Mouse (Mus musculus): Measurements from ENCODE around the gene Zfp579.
A peak's percentile ranks its signal among the peaks of the same experiment; 100 is the strongest.
"Not testable (repeated sequence)": the region's sequence is repeated elsewhere in the genome, so short reads cannot be mapped to it uniquely, and the experiment has no call there.

Zfp579 gene

DNA sequence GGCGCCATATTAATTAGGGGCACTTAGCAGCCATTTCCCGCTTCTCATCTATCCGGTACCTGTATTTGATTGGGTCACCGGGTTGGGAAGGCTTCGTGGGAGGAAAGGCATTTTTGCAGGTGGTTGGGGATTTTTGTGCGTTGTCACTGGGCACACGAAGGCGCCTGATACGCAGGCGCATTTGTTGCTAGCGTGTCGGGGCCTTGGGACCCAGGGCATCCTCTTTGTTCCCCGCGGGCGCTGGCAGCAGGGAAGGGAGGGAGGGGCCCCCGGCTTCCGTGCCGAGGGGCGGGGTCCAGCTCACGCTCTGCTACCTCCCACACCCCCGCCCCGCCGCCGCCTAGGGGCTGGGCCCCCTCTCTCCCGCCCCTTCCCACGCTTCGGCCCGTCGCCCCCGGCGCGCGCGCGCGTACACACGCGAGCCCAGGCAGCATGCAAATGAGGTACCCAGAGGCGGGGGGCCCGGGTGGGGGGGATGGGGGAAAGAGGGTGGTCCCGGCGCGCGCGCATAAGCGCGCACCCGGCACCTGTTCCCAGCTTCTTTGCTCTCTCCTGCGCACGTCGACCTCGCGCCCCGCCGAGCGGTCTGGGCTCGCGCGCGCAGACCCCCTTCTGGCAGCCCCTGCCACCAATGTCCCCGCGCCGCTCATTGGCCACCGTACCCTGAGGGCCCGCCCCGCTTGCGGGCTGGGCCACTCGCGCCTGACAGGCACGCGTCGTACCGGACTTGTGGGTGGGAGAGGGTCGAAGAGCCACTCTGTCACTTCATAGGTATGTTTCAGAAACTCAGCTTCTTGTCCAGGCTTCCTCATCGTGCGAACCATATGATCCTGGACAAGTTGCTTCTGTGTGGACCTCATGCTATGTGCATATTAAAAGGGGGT lies 19.4 kb upstream of the Zfp579 start, which contains the start of gene Gm44973:
Gene Gm44973 (plus strand): TSS at position 379 of the 884 bp plus-strand sequence.
- DNase-seq: peak; percentile 92 to 93

DNA sequence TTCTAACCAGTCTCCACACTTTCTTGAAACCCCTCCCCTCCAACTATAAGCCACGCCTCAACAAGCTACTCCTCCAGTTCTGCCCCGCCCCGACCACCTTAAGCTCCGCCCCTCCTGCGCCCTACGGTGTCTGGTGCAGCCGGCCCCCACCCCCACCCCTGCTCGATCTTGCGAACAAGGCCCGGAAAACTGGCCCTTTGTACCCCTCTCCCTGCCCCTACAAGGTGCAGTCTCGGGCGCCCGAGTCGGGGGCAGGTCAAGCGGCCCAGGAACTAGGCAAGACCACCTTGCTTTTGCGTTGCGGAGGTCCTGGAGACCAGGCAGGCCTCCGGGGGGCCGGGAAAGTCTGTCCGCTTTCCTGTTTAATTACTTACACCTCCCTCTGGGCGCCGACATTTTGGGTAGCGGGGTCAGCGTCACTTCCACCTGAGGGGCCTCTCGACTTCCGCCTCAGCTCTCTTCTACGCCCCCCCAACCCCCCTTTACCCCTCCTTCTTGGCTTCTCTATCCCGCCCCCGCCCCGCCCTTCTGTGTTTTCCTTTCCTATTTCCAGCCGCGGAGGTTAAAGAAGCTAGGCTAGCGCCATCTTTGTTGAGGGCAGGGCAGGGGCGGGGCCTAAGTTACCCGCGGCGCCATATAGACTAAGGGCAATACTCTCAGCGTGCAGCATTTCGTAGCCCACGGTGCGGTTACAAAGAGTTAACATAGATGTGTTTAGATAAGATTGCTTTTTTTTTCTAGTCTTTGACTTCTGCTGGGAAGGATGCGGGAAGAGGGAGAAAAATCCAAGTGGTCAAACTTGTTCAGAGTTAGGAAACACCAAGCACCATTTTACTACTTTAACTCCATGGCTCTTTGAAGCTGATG lies 18.5 kb upstream of the Zfp579 start, which contains the start of the genes Zfp524 and Fiz1:
Gene Zfp524 (plus strand): TSS at position 165 of the 867 bp plus-strand sequence.
Gene Fiz1 (minus strand): TSS at position 447 of the 867 bp plus-strand sequence.
- peak; percentile 91 to 98 for DNase-seq

DNA sequence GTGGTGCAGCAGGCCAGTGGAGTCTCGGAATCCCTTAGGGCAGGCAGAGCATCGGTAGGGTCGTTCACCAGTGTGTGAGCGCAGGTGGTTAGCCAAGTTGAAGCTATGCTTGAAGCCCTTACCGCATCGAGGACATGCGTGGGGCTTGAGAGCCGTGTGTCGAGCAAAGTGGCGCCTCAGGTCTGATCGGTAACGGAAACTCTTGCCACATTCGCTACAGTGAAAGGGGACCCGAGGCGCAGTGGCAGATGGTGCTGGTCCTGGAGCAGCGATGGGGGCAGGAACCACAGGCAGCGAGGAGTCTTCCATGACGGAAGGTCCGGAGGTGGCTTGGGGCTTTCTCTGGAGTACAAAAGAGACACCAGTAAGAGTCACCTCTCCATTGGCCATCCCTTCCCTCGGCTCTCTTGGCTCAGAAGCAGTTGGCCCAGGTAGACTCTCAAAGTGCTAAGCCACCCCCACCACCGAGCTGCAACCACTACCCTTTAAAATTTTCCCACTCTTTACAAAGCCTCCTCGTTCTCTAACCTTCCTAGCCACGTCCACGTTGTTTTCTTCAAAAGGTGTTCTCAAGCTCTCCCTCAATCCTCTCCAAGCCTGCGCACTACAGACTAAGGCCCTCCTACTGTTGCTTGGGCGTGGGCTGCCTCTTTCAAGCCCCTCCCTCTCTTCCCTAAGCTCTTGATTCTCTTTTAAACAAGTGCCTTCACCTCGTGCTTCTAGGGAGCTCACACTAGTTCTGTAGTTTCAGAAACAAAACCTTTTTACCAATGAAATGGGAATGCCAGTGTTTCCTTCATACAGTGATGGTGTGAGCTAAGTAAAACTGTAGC lies 16.9 kb upstream of the Zfp579 start:
- no peak for DNase-seq

DNA sequence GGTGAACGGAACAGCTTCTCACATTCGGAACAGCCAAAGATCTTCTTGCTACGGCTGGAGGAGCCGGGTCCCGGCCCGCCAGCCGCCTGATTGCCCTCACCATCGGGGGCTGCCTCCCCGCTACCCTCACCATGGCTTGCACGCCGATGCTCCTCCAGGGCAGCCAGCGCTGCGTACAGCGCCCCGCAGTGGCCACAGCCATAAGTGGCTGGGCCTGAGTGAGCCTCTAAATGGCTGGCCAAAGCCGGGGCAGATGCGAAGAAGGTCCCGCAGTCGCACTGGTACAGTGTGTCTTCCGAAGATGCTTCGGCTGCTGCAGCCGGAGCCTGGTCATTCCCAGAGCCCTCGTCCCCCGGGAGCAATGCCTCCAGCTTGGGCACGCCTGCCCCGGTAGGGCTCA lies 12.3 kb upstream of the Zfp579 start:
- DNase-seq: no peak

DNA sequence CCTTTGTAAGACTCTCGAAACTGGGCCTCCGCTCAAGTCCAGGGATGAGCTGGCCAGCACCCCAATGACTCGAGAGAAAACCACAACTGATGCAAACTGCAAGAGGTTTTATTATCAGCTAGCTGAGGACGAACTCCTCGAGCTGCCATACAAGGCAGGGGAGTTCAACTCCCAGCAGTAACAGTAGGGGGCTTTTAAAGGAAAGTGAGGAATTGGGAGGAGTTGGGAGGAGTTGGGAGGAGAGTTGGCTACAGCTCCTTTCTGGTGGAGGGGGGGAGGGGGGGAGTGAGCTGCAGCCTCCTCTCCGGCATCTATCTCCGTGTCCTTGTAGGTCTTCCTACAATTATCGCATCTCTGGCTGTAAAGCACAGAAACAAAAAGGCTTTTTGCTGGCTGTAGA lies 6.9 kb upstream of the Zfp579 start:
- DNase-seq: not testable (repeated sequence)

DNA sequence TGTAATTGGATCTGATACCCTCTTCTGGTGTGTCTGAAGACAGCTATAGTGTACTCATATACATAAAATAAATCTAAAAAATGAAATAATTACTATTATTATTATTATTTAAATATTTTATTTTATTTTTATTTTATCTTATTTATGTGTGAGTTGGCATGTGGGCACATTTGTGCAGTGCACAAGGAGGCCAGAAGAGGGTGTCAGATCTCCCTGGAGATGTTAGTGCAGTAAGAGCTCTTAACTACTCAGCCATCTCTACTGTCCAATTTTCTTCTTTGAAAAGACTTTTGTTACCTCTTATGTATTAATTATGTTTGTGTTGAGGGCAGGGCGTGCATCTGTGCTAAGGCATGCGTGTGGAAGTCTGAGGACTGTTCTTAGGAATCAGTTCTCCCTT lies 3.9 kb upstream of the Zfp579 start:
- DNase-seq: peak in 1 of 2 experiments; percentile 46

DNA sequence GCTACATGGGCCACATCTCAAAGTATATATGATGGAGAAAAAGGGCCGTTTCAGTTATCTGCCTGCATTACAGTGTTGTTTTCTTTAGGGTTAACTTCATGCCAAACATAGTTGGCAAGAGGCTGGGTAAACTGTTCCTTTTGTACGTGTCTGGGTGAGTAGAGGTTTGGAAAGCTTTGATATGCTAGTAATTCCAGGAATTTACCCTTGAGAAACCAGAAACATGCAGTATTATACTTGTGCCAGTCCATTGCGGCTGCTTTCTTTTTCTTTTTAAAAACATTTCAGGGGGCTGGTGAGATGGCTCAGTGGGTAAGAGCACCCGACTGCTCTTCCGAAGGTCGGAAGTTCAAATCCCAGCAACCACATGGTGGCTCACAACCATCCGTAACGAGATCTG lies 976 bp upstream of the Zfp579 start:
- DNase-seq: no peak

DNA sequence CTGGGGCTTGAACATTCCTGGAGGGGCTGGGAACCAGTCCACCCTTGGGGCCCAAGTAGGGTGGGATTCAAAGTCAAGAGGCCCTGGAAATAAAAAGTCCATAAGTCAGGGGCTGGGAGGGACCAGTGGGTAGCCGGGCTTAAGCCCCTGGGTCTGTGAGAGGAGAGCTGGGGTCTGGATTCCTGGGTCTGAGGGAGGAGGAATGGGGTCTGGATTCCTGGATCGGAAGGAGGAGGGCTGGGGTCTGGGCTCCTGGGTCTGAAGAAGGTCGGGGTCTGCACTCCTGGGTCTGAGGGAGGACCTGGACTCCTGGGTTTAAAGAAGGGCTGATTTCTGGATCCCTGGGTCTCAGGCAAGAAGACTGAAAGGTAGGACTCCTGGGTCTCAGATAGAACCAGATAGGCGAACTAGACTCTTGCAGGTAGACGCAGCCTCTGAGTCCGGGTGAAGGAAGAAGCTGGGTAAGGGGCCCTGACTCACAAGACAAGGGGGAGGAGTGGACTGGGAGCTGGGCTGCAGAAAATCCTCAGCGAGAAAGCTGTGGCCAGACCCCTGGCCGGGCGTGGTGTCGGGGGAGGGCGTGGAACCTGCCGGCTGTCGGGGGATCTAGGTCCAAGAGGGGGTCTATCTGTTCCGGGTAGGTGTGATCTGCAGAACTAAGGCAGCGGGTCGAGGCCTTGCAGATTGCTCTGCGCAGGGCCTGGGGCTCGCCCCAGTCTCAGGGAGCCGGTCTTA lies 523 bp downstream of the Zfp579 start:
- no peak for DNase-seq

DNA sequence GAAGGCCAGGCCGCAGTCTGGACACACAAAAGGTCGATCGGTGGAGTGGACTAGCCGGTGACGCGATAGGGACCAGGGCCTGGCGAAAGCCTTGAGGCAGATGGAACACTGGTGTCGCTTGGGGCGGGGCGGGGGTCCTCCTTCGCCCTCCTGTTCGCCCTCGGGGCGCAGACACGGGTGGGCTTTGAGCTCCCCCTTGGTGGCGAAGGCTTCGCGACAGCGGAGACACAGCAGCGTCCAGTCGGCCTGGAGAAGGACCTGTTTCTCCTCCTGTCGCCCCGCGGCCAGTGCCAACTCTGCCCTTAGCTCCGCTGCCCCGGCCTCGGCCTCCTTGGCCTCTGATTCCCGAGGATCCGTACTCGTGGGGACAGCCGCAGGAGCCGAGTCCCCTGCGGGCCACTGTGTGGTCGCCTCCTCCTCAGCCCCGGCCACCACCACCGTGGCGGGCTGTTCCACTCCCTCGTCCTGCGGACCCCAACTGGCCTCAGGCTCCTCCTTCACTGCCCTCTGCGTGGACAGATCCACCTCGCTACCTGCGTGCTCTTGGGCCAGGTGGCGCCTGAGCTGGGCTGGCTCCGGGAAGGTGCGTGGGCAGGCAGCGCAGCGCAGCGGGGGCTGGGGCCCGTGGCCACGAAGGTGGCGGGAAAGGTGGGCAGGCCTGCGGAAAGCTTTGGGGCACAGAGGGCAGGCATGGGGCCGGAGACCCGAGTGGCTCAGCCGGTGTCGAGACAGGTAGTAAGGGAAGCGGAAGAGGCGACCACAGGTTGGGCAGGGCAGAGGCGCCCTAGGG lies 1.8 kb downstream of the Zfp579 start:
- DNase-seq: no peak

DNA sequence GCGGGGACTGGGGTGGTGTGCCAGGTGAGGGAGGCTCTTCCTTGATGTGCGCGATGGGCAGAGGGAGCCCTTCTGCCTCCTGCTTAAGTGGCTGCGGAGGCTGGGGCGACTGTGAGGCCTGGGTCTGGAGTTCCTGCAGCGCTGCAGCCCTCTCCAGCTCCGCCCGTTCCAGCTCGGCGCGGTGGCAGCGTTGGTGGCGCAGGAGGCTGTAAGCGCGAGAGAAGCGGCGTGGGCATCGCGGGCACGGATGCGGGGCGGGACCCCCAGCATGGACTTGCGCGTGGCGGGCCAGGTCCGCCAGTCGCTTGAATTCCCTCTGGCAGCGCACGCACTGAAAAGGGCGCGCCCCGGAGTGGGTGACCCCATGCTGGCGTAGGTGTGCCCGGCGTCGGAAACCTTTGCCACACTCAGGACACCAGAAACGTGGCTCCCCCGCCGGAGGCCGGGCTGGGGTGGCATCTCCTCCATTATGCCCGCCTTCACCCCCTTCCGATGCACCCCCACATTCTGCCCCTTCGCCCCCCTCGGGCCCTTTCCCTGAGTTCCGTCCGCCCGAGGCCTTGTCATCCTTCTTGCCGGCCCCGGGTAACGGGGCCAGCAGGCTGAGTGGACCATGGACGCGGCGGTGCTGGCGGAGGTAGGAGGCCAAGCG lies 2.5 kb downstream of the Zfp579 start:
- no peak for DNase-seq

DNA sequence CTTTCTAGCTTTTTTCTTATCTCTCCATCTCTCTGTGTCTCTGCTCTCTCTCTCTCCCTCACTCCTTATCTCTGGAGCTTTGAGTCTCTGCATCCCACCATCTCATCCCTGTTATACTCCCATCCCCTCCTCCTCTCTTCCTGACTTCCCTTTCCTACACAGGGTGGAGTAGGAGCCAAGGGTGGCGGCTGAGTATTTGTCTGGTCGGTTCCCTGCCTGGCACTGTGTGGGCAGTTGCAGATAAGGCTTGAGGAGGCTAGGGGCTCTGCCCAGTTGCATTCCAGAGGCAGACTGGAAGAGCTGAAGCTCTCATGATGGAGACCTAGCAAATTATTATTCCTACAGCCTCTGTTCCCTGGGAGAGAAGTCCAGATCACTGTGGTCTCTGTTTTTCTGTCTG lies 7.7 kb downstream of the Zfp579 start:
- no peak for DNase-seq

DNA sequence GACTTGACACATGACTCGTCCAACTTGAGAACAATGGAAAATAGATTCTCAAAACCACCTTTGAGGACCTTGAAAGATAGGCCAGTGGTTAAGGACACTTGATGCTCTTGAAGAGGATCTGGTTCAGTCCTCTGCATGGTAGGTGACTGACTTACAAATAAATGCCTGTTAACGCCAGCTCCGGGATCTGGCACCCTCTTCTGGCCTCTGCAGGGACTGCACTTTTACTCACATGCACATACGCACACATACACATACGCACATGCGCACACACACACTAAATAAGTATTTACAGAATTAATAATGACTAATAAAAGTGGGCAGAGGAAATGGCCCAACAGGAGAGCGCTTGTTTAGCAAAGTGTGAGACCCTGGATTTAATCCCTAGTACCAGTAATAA lies 19.1 kb downstream of the Zfp579 start:
- DNase-seq: no peak

DNA sequence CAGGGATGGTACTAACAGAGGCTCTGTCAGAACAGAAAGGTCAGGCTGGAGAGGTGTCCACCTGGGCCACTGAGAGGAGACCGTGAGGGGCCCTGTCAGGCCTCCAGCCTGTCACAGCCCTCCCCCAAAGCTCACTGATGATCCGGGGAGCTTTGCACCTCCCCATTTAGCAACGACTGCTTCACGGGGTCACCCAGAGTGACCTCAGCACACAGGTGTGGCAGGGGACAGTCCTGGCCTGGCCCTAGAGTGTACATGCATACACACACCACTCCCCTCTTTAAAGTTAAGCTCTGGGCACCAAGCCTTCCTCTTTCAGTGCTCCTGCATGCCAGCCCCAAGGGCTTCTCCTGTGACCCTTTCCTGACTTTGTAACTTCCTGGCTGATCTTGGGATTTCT lies 20.5 kb downstream of the Zfp579 start:
- DNase-seq: no peak

DNA sequence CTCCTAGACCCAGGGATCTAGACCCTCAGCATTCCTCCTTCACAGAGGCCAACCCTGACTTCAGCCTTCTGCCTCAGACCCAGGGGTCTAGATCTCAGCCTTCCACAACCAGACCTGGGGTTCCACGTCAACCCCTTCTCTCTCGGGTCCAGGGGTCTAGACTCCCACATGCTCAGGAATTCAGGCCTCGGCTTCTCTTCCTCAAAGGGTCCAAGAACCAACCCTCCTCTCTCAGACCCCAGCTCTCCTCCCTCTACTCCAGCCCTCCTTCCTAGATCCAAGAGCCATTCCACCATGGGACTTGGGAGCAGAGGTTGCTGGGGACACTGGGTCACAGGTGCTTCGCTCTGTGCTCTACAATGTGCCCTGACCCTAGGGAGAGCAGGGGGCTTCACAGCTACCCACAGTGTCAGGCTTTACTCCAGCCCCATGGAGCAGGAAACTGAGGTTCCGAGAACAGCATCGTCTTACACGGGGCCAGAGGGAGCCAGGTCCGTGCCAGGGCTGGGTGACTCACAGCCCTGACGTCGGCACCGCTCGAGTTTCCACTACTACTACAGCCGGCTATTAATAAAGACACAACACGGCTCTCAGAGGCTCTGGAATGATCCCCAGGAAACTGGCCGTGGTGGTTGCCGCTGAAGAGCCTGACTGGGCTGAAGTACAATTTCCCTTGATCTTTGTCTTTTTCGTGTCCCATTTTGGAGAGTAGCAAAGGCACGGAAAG lies 23.5 kb downstream of the Zfp579 start:
- no peak for DNase-seq

DNA sequence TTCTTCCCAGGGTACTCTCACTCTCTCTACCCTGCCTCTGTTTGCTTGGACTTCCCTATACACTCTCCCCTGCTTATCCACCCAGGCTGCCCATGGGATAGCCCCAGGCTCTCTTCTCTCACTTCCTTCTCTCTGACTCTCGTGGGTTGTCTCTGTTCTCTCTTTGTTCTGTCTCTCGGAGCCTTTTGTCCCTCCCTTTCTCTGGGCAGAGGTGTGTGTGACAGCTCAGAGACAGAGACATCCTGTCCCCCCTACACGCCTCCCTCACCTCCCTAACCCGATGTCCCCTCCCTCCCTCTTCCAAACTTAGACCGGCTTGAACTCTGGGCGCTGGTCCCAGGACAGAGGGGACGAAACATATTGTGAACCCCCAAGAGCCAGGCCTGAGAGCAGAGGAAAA lies 24.2 kb downstream of the Zfp579 start:
- no peak for DNase-seq

DNA sequence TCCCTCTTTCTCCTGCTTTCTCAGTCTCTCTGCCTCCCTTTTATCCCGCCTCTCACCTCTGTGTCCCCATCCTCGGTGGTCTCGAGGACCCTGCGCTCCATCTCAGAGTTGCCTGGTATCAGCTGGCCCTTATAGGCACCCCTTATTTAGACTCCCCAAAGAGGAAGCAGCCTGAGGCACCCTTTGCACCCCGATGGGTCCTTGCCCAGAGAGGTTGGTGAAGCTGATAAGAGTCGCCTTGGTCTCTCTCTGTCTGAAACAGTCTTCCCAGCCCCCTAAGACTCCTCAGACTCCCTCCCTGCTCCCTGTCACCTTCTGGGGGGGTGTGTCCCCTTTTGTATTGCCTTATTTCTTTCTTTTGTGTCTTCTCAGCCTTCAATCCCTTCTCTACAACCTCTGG lies 24.9 kb downstream of the Zfp579 start, which contains the start of gene Sbk3:
Gene Sbk3 (minus strand): TSS at position 101 of the 400 bp plus-strand sequence.
- no peak for DNase-seq

DNA sequence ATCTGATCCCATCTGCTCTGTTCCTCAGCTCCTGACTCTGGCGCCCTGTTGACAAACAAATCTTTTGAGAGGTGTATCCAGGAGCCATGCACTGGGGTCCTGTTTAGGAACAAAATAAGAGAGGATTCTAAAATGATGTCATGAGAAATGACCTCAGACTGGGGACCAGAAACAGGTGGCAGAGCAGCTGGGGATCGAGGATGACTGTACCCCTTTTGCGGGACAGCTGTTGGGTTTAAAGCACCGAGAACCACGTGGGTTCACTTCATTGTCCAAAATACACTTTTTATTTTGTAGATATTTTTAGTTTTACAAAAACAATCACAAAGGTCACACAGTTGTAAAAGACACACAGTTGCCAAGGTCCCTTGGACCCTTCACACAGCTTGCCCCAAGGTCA lies 31.0 kb downstream of the Zfp579 start:
- DNase-seq: no peak

DNA sequence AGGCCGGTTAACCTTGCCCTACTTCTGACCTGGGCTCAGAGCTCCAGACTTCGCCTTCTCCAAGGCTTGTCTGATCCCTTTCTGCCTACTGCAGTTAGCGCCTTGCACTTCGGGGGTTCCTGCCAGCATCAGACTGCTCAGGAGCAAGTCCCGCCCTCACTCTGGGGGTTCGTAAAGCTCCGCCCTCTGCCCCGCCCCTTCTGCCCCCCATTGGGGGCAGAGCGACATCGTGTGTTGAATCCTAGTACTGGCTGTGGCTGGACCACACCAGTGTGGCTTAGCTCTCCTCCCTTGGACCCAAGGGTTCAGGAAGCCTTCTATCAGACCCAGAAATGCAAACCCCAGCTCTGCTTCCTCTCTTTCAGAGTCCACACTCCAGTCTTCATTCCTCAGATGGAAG lies 31.7 kb downstream of the Zfp579 start, which contains the start of gene Sbk2:
Gene Sbk2 (minus strand): TSS at position 135 of the 400 bp plus-strand sequence.
- peak; percentile 64 to 81 for DNase-seq

DNA sequence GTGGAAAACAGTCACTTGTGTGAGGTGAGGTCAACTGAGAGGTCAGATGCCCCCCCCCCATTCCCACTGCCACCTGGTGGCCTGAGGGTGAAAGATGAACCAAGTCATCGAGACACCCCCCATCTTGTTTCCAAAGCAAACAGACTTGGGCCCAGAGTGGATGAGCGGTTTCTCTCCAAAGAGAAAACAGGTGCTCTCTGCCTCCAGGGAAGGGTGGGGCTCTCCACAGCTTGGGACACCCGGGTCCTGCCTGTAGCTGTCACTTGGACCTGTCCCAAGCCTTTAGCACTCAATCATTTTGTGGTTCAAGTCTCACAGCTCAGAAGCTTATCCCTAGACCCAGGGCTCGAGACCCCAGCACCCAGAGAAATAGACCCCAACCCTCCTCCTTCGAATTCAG lies 32.4 kb downstream of the Zfp579 start:
- no peak for DNase-seq

DNA sequence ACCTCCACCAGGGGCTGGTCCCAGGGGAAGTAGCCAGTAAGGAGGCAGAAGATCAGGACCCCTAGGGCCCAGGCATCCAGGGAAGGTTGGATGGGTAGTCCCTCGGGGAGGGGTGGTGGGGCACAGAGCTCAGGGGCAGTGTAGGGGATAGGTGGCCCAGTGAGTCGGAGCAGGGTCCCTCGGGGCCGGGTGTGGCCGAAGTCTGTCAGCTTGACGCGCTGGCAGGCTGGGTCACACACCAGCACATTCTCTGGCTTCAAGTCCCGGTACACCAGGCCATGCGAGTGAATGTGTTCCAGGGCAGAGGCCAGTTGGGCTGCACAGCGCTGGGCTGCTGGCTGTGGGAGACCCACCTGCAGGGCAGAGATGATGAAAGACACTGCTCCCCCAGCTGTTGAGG lies 38.6 kb downstream of the Zfp579 start:
- no peak for DNase-seq

All from spleen, adult 18-20 months (tissue).